Mouse (Mus musculus) adrenal gland, postnatal 25 days (tissue): Measurements from ENCODE around the gene Baz2a. TPM values are rescaled to one million over a fixed set of nuclear protein-coding genes. Genes with fewer than 3 reads are reported as not detected.
"Not testable (repeated sequence)": the region's sequence is repeated elsewhere in the genome, so short reads cannot be mapped to it uniquely, and the experiment has no call there.

Experiments used
- DNase-seq: peaks from one replicate; pipeline ENCODE4 v3.0.0; 2021; ENCODE audit warnings: mixed read lengths
- total RNA-seq: library from RNA; stranded (reverse); gene quantifications from 2 replicates; pipeline ENCODE4 v1.2.3, GENCODE M21; 2021

Baz2a gene
- total RNA-seq, 1 experiment from 2014 or later: 73.2 TPM

GRCm38 (mm10) chr10:128081807-128082476 lies 9.4 kb upstream of the Baz2a start:
- DNase-seq: no peak

DNA sequence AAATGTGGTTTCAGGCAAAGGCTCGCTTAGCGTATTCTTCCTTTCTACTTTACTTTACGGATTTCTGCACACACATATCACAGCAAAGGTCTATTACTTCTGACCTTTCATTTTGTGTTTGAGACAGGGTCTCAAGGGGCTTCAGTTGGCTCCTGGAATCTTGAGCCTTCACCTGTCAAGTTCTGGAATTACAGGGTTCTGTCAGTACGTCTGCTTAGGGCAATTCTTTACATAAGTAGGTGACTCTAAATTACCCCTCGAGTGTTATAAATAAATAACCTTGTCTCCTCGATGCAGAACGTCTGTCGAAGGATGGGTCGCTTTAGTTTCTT lies 8.9 kb upstream of the Baz2a start:
- DNase-seq: no peak

DNA sequence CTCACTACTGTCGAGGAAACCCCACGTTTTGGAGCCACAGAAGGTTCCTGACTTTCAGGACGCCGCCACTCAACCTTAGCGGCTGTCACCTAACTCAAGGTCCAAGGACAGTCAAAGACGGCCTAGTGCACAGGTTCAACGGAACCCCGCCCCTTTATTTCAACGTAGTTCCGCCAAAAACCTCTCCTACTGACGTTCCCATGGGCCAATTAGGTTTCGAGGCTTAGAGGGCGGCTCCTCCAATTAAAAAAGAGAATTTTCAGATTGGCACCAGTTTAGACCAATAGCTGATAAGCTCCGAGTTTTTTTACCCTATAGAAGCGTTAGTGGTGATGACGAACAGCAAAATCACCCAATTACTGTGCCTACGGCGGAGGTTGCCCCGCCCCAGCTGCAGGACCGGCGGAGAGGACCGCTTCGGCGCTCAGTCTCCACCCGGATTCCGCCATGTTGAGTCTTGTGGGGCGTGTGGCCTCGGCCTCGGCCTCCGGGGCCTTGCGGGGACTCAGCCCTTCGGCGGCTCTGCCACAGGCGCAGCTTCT lies 8.4 kb upstream of the Baz2a start, which contains the start of gene Atp5b:
TSS of gene Atp5b (plus strand) at position 394 of the 542 bp plus-strand sequence.
- peak; percentile 93 for DNase-seq

DNA sequence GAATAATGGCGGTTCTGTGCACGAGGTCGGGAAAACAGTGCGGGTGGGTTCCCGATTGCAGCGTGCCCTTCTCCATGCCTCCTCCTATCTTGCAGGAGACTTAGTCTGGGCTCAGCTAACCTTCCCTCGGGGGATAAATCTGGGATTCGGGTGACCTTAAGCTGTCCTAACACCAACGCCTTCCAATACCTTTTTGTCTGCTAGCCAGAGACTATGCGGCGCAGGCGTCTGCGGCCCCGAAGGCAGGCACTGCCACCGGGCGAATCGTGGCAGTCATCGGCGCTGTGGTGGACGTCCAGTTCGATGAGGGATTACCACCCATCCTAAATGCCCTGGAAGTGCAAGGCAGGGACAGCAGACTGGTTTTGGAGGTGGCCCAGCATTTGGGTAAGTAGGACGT lies 7.7 kb upstream of the Baz2a start:
- no peak for DNase-seq

- no peak for DNase-seq
Measured at GRCm38 (mm10) chr10:128084160-128084559, 7.2 kb upstream of the Baz2a start.

- no peak for DNase-seq
Measured at GRCm38 (mm10) chr10:128086391-128086790, 5.0 kb upstream of the Baz2a start.

GRCm38 (mm10) chr10:128087216-128087615 lies 4.2 kb upstream of the Baz2a start:
- not testable (repeated sequence) for DNase-seq

- DNase-seq: no peak
Measured at GRCm38 (mm10) chr10:128088181-128088580, 3.2 kb upstream of the Baz2a start.

- no peak for DNase-seq
Measured at GRCm38 (mm10) chr10:128089842-128090241, 1.5 kb upstream of the Baz2a start.

DNA sequence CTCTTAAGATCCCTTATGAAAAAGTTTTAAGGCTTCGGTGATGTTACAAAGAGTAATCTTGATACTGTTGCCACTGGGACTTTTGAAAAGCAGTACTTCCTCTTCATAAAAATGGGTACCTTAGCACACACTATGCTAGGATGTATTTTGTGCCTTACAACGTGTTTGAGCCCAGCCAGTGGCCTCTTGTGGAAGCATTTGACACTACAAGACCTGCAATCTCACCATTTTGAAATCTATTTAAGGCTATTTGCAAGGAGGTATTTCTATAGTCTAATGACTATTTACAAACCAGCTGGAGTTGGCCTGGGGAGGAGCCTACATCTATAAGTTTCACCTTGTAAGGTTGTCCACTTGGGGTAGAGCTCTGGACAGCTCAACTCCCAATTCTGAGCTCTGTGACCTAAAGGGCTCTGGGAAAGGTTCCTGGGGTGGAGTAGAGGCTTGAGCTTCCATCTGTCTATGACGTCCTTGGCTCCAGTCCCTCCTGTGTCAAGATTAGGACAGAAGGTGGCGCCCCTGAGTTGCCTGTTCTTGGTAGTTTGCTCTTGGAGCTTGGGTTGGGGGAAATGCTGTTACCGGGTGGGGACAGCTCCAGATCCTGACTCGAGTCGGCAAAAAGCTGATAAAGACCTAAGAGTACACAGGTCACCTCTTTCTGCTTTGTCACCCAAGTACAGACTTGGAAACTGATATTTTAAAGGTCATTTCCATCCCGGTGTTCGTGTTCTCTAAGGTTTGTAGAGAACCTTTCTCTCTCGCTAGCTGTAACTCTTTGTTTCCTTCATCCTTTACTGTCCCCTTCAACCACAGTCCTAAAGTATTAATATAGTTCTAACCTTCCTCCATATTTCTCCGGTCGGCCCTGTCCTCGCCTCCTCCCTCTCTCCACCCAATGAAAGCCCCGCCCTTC lies 470 bp upstream of the Baz2a start:
- peak; percentile 79 for DNase-seq

DNA sequence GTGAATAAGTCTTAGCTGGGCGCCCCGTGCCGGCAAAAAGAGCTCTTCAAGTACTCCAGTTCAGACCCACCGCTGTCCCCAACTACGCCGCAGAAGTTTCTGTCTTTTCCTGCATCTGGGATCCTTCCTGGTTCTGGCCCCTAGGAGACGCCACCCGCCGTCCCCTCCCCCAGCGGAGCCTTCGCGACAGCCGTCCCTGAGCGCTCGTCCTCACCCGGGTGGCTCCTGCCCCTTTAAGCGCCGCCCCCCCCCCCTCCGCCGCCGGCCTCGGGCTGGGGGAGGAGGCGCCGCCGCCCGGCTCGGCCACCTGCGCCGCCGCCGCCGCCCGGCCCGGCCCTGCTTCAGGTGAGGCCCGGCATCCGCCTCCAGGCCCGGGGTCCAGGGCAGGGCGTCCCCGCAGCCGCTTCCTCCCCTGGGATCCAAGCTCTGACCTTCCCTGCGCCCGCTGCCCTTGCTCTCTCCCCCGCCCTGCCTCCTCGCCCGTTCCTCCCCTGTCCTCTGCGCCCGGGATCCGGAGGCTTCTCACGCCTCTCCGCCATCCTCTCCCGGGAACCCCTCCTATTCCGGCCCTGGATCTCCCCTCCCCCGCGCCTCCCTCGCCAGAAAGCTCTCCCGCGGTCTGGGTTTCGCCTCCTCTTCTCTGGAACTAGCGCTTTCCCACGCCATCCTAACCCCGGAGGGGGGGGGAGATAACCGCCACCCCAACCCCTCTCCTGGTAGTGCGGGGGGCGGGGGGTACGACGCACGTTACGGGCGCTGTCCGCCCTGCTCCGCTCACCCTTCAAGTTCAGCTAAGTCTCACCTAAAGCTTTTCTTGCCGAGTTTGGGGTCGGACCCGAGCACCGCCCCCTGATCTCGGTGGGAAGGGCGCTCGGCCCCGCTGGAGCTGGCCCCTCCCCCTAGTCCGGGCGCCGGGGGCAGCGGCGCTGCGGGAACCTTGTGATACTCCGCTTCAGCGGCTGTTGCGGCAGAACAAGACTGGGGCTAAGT lies 1.4 kb downstream of the Baz2a start:
- DNase-seq: peak; percentile 90

GRCm38 (mm10) chr10:128093496-128094294 lies 2.3 kb downstream of the Baz2a start:
- no peak for DNase-seq

GRCm38 (mm10) chr10:128094340-128094968 lies 3.1 kb downstream of the Baz2a start:
- peak; percentile 90 for DNase-seq

- DNase-seq: no peak
Measured at GRCm38 (mm10) chr10:128095003-128095636, 3.7 kb downstream of the Baz2a start.

DNA sequence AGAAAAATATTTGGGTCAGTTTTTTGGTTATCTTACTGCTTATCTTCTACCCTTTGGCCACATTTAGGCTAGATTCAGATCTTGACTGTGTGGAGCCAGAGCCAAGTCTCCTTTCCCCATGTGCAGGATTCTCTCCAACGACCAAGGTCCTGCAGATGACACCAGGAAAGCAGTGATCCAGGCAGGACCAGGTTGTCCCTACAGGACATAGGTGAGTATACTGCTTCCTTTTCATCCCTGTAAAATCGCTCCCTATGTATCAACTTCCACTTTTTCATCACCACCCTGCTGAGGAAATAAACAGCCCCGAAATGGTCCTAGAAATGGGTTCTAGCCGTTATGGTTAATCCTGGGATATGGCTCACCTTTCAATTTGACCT lies 4.9 kb downstream of the Baz2a start:
- DNase-seq: no peak

GRCm38 (mm10) chr10:128096693-128097586 lies 5.6 kb downstream of the Baz2a start:
- peak; percentile 90 for DNase-seq

DNA sequence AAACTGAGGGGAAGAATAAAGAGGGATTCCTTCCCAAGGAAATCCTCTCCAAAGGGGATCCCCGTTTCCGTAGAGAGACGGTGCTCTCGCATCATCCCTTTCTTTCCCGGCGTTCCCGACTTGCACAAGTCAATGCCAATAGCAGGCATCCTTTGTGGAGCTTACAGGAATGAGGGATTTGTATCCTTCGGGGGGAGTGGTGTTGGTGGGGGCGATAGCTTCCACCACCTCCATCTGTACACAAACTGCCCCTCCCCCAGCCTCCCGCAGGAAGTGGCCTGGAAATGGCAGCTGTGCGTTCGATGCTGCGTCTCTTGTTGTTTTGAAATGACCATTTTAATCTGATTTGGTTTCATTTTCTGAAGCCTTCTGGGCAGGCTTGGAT lies 6.2 kb downstream of the Baz2a start:
- DNase-seq: peak; percentile 72

- DNase-seq: no peak
Measured at GRCm38 (mm10) chr10:128110103-128110761, 18.9 kb downstream of the Baz2a start.

- DNase-seq: no peak
Measured at GRCm38 (mm10) chr10:128111227-128111626, 19.9 kb downstream of the Baz2a start.
